Mouse (Mus musculus) liver, postnatal 0 days (tissue): Measurements from ENCODE around the gene Leo1.

Experiments
- CTCF ChIP-seq: sonication (generic); IDR thresholded peaks from 2 replicates; pipeline ENCODE4 v1.5.1; 2016; ENCODE audit warnings: antibody characterized with exemption, low read depth
- EP300 ChIP-seq: IDR thresholded peaks from 2 replicates; pipeline ENCODE4 v1.6.1; 2016; ENCODE audit warnings: antibody characterized with exemption, low read depth, mild to moderate bottlenecking

GRCm38 (mm10) chr9:75480536-75481075 is 39.3 kb downstream of the Leo1 start:
- TF ChIP-seq CTCF (no peak), EP300 (no peak)
